Mouse (Mus musculus) neural tube, embryonic 15.5 days (tissue): ENCODE results near the gene Slx1b. TPM values are rescaled to one million over a fixed set of nuclear protein-coding genes. Genes with fewer than 3 reads are reported as not detected.
"Not testable (repeated sequence)": the region's sequence is repeated elsewhere in the genome, so short reads cannot be mapped to it uniquely, and the experiment has no call there.

Experiments
- ATAC-seq: fragments of 200-750 bp; cut with Nextera tagmentation; 2 replicates; pipeline ENCODE4 v1.8.0; 2017; ENCODE audit warnings: mild to moderate bottlenecking, moderate TSS enrichment, moderate library complexity; ENCODE audit not compliant: low FRiP score
- H3K27ac ChIP-seq: fragments of 300-500 bp; sonication (generic); replicated peaks from 2 replicates; pipeline ENCODE4 v1.5.1; 2015; ENCODE audit warnings: mild to moderate bottlenecking, inconsistent platforms
- H3K27me3 ChIP-seq: fragments of 300-500 bp; sonication (generic); replicated peaks from 2 replicates; pipeline ENCODE4 v1.6.1; 2015; ENCODE audit warnings: inconsistent platforms
- H3K36me3 ChIP-seq: fragments of 300-500 bp; sonication (generic); 2 replicates; pipeline ENCODE4 v1.6.1; 2015; ENCODE audit warnings: inconsistent platforms
- H3K4me1 ChIP-seq: fragments of 300-500 bp; sonication (generic); 2 replicates; pipeline ENCODE4 v1.6.1; 2015; ENCODE audit warnings: inconsistent platforms
- H3K4me2 ChIP-seq: fragments of 300-500 bp; sonication (generic); 2 replicates; pipeline ENCODE4 v1.6.1; 2015; ENCODE audit warnings: inconsistent platforms, mild to moderate bottlenecking, moderate library complexity
- H3K4me3 ChIP-seq: fragments of 300-500 bp; sonication (generic); replicated peaks from 2 replicates; pipeline ENCODE4 v1.5.1; 2015; ENCODE audit warnings: mild to moderate bottlenecking, inconsistent platforms
- H3K9ac ChIP-seq: fragments of 300-500 bp; sonication (generic); replicated peaks from 2 replicates; pipeline ENCODE4 v1.6.1; 2015; ENCODE audit warnings: mild to moderate bottlenecking, inconsistent platforms
- H3K9me3 ChIP-seq: fragments of 300-500 bp; sonication (generic); replicated peaks from 2 replicates; pipeline ENCODE4 v1.6.1; 2016; ENCODE audit warnings: inconsistent platforms
- WGBS: fragments of 180-500 bp; shearing (Covaris S2); methylation state at CpG from one replicate; pipeline ENCODE4 v1.1.7; 2015; ENCODE audit warnings: mixed read lengths; 5-methylcytosine and 5-hydroxymethylcytosine counted together
- polyA plus RNA-seq: library from polyadenylated mRNA; unstranded; fragments of >200 nt; fragmentation: Nextera tagmentation; extraction: Ambion mirVana; gene quantifications from 2 replicates; pipeline ENCODE4 v1.2.1, GENCODE M21; 2015

Slx1b gene
- polyA plus RNA-seq, 1 experiment from 2014 or later: 18.2 TPM

GRCm38 (mm10) chr7:126691676-126692075 is 3.9 kb downstream of the Slx1b start:
- H3K4me2 ChIP-seq: no peak overlapping the region
- 79% methylated on average over 5 of the region's 5 CpGs for WGBS
- H3K27me3 ChIP-seq: no peaks in the 10 kb centered on the region
- no peak for ATAC-seq
- no peak overlapping the region for H3K4me3 ChIP-seq
- H3K36me3 ChIP-seq: peaks cover 19% of the 10 kb centered on the region
- no peaks in the 10 kb centered on the region for H3K9me3 ChIP-seq
- H3K4me1 ChIP-seq: peaks cover 27% of the 10 kb centered on the region
- H3K9ac ChIP-seq: no peak overlapping the region
- H3K27ac ChIP-seq: no peak overlapping the region

GRCm38 (mm10) chr7:126690737-126691136 is 4.8 kb downstream of the Slx1b start:
- H3K9ac ChIP-seq: no peak overlapping the region
- no peak overlapping the region for H3K4me3 ChIP-seq
- H3K27ac ChIP-seq: no peak overlapping the region
- H3K27me3 ChIP-seq: no peaks in the 10 kb centered on the region
- no peak overlapping the region for H3K4me2 ChIP-seq
- H3K4me1 ChIP-seq: peaks cover 22% of the 10 kb centered on the region
- 87% methylated on average over 3 of the region's 3 CpGs for WGBS
- H3K9me3 ChIP-seq: no peaks in the 10 kb centered on the region
- no peak for ATAC-seq
- H3K36me3 ChIP-seq: peaks cover 19% of the 10 kb centered on the region

GRCm38 (mm10) chr7:126689021-126689420 is 6.6 kb downstream of the Slx1b start:
- Histone ChIP-seq H3K4me3 (no peak overlapping the region), H3K9ac (no peak overlapping the region), H3K4me2 (no peak overlapping the region), H3K27me3 (no peaks in the 10 kb centered on the region), H3K9me3 (no peaks in the 10 kb centered on the region), H3K36me3 (peaks cover 19% of the 10 kb centered on the region), H3K27ac (no peak overlapping the region), H3K4me1 (peaks cover 15% of the 10 kb centered on the region)
- 92% methylated on average over 3 of the region's 3 CpGs for WGBS
- no peak for ATAC-seq

DNA sequence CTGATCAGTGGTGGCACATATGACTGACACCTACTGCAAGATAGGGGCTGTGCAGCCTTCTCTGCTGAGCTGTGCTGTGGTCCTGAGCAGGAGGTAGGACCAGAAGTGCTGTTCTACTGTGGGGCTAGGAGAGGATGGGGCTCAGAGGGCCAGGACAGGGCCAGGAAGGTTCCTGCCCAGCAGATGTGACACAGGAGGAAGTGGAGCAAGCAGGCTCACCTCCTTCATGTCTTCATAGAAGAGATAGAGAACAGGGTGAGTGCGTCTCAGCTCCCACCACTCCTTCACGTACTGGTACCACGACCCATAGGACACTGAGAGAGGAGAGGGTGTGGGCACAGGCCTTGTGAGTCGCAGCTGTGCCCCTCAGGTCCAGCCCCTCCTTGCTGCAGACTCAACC is 7.4 kb downstream of the Slx1b start:
- H3K4me2 ChIP-seq, H3K4me1 ChIP-seq, H3K4me3 ChIP-seq, H3K27me3 ChIP-seq, H3K9ac ChIP-seq, H3K9me3 ChIP-seq, H3K27ac ChIP-seq, ATAC-seq: not testable (repeated sequence)
- H3K36me3 ChIP-seq: peaks cover 19% of the 10 kb centered on the region
- 78% methylated on average over 4 of the region's 4 CpGs for WGBS

GRCm38 (mm10) chr7:126681221-126681620 is 14.4 kb downstream of the Slx1b start:
- Histone ChIP-seq H3K4me2 (no peak overlapping the region), H3K4me1 (no peaks in the 10 kb centered on the region), H3K27ac (no peak overlapping the region), H3K4me3 (no peak overlapping the region), H3K36me3 (peaks cover 6% of the 10 kb centered on the region; the same call in 1 of the 2 replicates), H3K9me3 (no peaks in the 10 kb centered on the region), H3K27me3 (no peaks in the 10 kb centered on the region), H3K9ac (no peak overlapping the region)
- 97% methylated on average over 5 of the region's 5 CpGs for WGBS
- ATAC-seq: no peak

DNA sequence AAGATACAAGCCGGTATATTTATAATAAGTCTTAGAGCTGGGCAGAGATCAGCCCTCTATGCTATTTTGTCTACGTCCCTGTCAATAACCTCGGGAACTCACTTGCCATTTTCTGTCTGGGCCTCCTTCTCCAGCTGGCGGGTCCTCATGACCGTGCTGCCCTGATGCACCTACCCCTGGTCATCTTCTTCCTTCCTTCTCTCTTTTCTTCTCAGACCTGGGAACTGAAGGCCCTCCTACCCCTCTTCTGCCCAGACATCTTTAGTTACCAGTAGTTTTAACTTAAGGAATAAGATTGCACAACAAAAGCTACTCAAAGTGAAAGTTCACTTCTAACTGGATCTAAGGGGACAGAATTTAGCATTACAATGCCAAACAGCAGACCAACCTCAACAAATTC is 15.9 kb downstream of the Slx1b start:
- Histone ChIP-seq H3K4me2 (no peak overlapping the region), H3K4me1 (no peaks in the 10 kb centered on the region), H3K27ac (no peak overlapping the region), H3K27me3 (no peaks in the 10 kb centered on the region), H3K4me3 (no peak overlapping the region), H3K36me3 (peaks cover 15% of the 10 kb centered on the region; the same call in 1 of the 2 replicates), H3K9me3 (no peaks in the 10 kb centered on the region), H3K9ac (no peak overlapping the region)
- no peak for ATAC-seq
- 93% methylated on average over 5 of the region's 5 CpGs for WGBS

GRCm38 (mm10) chr7:126678545-126679341 is 16.8 kb downstream of the Slx1b start:
- no peaks in the 10 kb centered on the region for H3K27me3 ChIP-seq
- no peak overlapping the region for H3K4me2 ChIP-seq
- no peak overlapping the region for H3K27ac ChIP-seq
- H3K9me3 ChIP-seq: no peaks in the 10 kb centered on the region
- no peak for ATAC-seq
- H3K4me1 ChIP-seq: no peaks in the 10 kb centered on the region
- no peak overlapping the region for H3K9ac ChIP-seq
- H3K36me3 ChIP-seq: peaks cover 19% of the 10 kb centered on the region
- WGBS: 82% methylated on average over 8 of the region's 8 CpGs
- no peak overlapping the region for H3K4me3 ChIP-seq

GRCm38 (mm10) chr7:126676631-126677220 is 18.9 kb downstream of the Slx1b start:
- no peaks in the 10 kb centered on the region for H3K27me3 ChIP-seq
- no peak overlapping the region for H3K9ac ChIP-seq
- no peak for ATAC-seq
- H3K4me2 ChIP-seq: no peak overlapping the region
- H3K36me3 ChIP-seq: peaks cover 32% of the 10 kb centered on the region
- H3K4me3 ChIP-seq: no peak overlapping the region
- H3K9me3 ChIP-seq: no peaks in the 10 kb centered on the region
- no peaks in the 10 kb centered on the region for H3K4me1 ChIP-seq
- H3K27ac ChIP-seq: no peak overlapping the region
- 84% methylated on average over 4 of the region's 4 CpGs for WGBS

GRCm38 (mm10) chr7:126676207-126676606 is 19.4 kb downstream of the Slx1b start, which contains the start of gene Sult1a1:
Gene Sult1a1 (minus strand): TSS chr7:126676432.
- H3K27me3 ChIP-seq: no peaks in the 10 kb centered on the region
- H3K36me3 ChIP-seq: peaks cover 36% of the 10 kb centered on the region
- no peak within 1 kb of the TSS for H3K4me2 ChIP-seq
- 71% methylated on average over 1 of the region's 1 CpGs for WGBS
- no peak within 1 kb of the TSS for H3K4me3 ChIP-seq
- ATAC-seq: no peak
- no peaks in the 10 kb centered on the region for H3K4me1 ChIP-seq
- H3K9ac ChIP-seq: no peak within 1 kb of the TSS
- 0 out of 2 replicates have a peak within 1 kb of the TSS, but pooled peaks have one; percentile 23 for H3K27ac ChIP-seq
- H3K9me3 ChIP-seq: no peaks in the 10 kb centered on the region

DNA sequence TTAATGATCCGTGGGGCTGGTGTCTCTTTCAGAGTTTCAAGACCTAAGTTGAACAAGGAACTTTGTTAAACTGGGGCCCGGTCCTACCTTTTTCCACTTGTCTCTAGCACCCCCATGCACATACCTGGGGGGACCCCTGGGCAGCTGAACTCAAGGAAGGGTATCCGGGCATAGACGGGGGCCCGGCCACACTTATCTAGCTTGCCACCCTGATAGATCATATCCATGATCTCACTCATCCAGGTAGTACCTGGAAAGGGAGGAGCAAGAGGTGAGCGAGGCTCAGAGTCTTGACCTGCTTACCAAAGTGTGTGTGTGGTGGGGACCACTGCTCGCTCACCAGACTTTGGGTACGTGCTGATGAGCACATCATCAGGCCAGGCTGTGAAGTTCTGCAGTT is 20.5 kb downstream of the Slx1b start:
- Histone ChIP-seq H3K4me3 (no peak overlapping the region), H3K4me2 (no peak overlapping the region), H3K9me3 (no peaks in the 10 kb centered on the region), H3K4me1 (no peaks in the 10 kb centered on the region), H3K9ac (no peak overlapping the region), H3K27ac (no peak overlapping the region), H3K36me3 (peaks cover 43% of the 10 kb centered on the region), H3K27me3 (no peaks in the 10 kb centered on the region)
- WGBS: 95% methylated on average over 8 of the region's 8 CpGs
- ATAC-seq: no peak

DNA sequence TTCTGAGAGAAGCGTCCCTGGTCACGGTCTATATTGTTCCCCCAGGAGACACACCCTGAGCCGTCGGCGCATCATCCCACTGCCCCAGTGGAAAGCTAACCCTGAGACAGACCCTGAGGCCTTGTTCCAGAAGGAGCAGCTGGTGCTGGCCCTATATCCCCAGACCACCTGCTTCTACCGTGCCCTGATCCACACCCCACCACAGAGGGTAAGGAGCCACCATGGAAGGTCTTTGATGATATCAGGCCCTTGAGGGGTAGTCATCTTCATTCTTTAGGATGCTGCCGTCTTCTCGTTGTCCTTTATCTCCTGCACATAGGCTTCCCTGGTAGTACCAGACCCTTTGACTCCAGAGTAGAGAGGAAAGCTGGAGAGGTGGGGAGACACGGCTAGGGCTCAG is 23.5 kb downstream of the Slx1b start:
- no peak overlapping the region for H3K4me3 ChIP-seq
- WGBS: 95% methylated on average over 9 of the region's 9 CpGs
- H3K27ac ChIP-seq: no peak overlapping the region
- no peak overlapping the region for H3K4me2 ChIP-seq
- peaks cover 50% of the 10 kb centered on the region for H3K36me3 ChIP-seq
- H3K9me3 ChIP-seq: no peaks in the 10 kb centered on the region
- no peak for ATAC-seq
- H3K27me3 ChIP-seq: no peaks in the 10 kb centered on the region
- H3K9ac ChIP-seq: no peak overlapping the region
- H3K4me1 ChIP-seq: no peaks in the 10 kb centered on the region

- Histone ChIP-seq H3K27me3 (no peaks in the 10 kb centered on the region), H3K4me3 (no peak overlapping the region), H3K4me2 (no peak overlapping the region), H3K36me3 (peaks cover 57% of the 10 kb centered on the region), H3K27ac (no peak overlapping the region), H3K9ac (no peak overlapping the region), H3K9me3 (no peaks in the 10 kb centered on the region), H3K4me1 (no peaks in the 10 kb centered on the region)
- no peak for ATAC-seq
- WGBS: 86% methylated on average over 3 of the region's 3 CpGs
Observed at GRCm38 (mm10) chr7:126670152-126670551, 25.4 kb downstream of the Slx1b start.
